Mouse (Mus musculus): ENCODE measurements around the gene Mrvi1. TPM values are rescaled to one million over a fixed set of nuclear protein-coding genes. Genes with fewer than 3 reads are reported as not detected.

The Mrvi1 gene
- polyA plus RNA-seq, 1 experiment, result not detected

DNA sequence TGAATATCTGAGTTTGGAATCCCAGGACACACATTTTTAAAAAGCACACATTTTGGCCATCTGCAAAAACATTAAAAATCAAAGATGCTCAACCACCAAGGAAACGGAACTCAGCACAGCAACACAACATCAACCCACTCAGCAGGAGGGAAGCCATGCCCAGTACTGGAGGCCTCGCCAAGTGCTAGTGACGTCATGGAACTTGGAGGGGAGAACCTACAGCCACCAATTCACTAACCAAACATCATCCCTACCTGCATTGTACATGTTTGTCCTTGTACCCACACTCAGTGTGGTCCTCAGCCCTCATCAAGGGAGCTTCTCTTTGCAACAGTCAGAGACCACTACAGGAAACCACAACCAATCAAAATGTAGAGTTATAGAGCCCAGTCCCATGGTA is 16.9 kb downstream of the Mrvi1 start:
- H3K27ac ChIP-seq (ENCODE audit: insufficient read depth, low read depth, low read length), result no peak overlapping the region
- TF ChIP-seq POLR2A (IDR thresholded peaks at IDR 0.05; ENCODE audit: insufficient read depth, low read depth, low read length), result no peak
- H3K4me1 ChIP-seq (ENCODE audit: control insufficient read depth, insufficient read depth, low read length), result no peaks in the 10 kb centered on the region
- WGBS, result 77% methylated on average over 3 of the region's 3 CpGs
- no peak overlapping the region for H3K4me3 ChIP-seq (ENCODE audit: insufficient read depth, low read depth, low read length)

DNA sequence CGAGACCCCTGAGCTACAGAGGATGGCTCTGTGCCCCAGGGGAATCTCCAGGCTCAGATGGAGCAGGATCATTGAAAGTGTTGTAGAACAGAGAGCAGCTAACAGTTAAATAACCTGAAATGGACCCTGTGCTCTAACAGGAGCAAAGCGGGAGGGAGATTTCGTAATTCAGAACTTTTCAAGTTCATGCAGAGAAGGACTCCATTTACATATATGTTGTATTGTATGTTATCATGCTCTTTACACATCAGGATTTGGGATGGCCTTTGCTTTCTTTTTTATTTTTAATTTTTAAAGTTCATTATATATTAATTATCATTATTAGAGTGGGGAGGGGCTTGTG is 18.6 kb downstream of the Mrvi1 start:
- TF ChIP-seq CTCF (IDR thresholded peaks at IDR 0.05; ENCODE audit: insufficient read depth, low read depth, low read length) (no peak), POLR2A (IDR thresholded peaks at IDR 0.05; ENCODE audit: insufficient read depth, low read depth, low read length) (no peak)
- Histone ChIP-seq H3K4me1 (ENCODE audit: control insufficient read depth, insufficient read depth, low read length) (no peaks in the 10 kb centered on the region), H3K27ac (ENCODE audit: insufficient read depth, low read depth, low read length) (no peak overlapping the region), H3K4me3 (ENCODE audit: insufficient read depth, low read depth, low read length) (no peak overlapping the region)
- WGBS, result 90% methylated on average over 3 of the region's 3 CpGs

- Histone ChIP-seq H3K4me1 (ENCODE audit: control insufficient read depth, insufficient read depth, low read length) (no peaks in the 10 kb centered on the region), H3K27ac (ENCODE audit: insufficient read depth, low read depth, low read length) (no peak overlapping the region), H3K4me3 (ENCODE audit: insufficient read depth, low read depth, low read length) (no peak overlapping the region)
- WGBS, result 78% methylated on average over 9 of the region's 9 CpGs
- TF ChIP-seq POLR2A (IDR thresholded peaks at IDR 0.05; ENCODE audit: insufficient read depth, low read depth, low read length) (no peak), CTCF (IDR thresholded peaks at IDR 0.05; ENCODE audit: insufficient read depth, low read depth, low read length) (no peak)
Measured at GRCm38 (mm10) chr7:110962943-110963654, 19.2 kb downstream of the Mrvi1 start.

DNA sequence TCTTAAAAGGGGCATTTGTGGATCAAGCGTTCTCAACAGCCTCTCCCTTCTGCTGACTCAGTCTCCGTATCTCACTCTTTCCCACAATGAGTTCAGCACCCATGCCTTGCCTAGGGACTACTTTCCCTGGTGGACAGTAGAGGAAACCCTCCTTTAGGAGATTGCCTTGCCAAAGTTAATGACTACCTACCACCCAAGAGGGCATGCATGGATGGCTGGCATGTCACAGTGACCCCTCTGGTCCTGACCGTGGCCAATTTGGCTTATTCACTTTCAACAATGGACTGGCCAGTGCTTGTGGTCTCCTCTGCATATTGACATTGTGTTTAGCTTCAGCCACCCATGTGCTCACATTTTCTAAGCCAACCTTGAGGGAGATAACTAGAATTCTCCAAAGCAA is 19.8 kb downstream of the Mrvi1 start:
- Histone ChIP-seq H3K4me3 (ENCODE audit: insufficient read depth, low read depth, low read length) (no peak overlapping the region), H3K4me1 (ENCODE audit: control insufficient read depth, insufficient read depth, low read length) (no peaks in the 10 kb centered on the region), H3K27ac (ENCODE audit: insufficient read depth, low read depth, low read length) (no peak overlapping the region)
- TF ChIP-seq POLR2A (IDR thresholded peaks at IDR 0.05; ENCODE audit: insufficient read depth, low read depth, low read length), result no peak
- TF ChIP-seq CTCF (IDR thresholded peaks at IDR 0.05; ENCODE audit: insufficient read depth, low read depth, low read length), result no peak
- 93% methylated on average over 3 of the region's 3 CpGs for WGBS

- Histone ChIP-seq H3K27ac (ENCODE audit: insufficient read depth, low read depth, low read length) (no peak overlapping the region), H3K4me1 (ENCODE audit: control insufficient read depth, insufficient read depth, low read length) (peaks cover 5% of the 10 kb centered on the region; the same call in 1 of the 2 replicates), H3K4me3 (ENCODE audit: insufficient read depth, low read depth, low read length) (no peak overlapping the region)
- 91% methylated on average over 14 of the region's 14 CpGs for WGBS
- TF ChIP-seq POLR2A (IDR thresholded peaks at IDR 0.05; ENCODE audit: insufficient read depth, low read depth, low read length) (no peak), CTCF (IDR thresholded peaks at IDR 0.05; ENCODE audit: insufficient read depth, low read depth, low read length) (no peak)
Measured at GRCm38 (mm10) chr7:110956422-110957170, 25.7 kb downstream of the Mrvi1 start.

DNA sequence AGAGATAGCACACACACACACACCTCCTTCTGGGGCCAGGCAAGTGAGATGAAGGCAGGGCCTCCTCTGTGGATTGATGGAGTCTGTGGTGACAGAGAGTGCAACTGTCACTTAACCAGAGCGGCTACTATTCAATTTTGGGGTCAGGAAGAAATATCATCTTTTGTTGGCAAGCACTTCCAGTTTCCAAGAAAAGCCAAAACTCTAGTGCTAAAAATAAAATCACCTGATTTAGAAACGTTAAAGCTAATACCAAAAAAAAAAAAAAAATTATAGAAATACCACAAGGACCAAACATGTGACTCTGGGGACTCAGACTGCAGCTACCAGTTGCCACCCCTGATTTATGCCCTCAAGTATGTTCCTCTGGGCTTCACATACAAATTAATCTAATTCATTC is 26.7 kb downstream of the Mrvi1 start:
- no peak overlapping the region for H3K27ac ChIP-seq (ENCODE audit: insufficient read depth, low read depth, low read length)
- no peak overlapping the region for H3K4me3 ChIP-seq (ENCODE audit: insufficient read depth, low read depth, low read length)
- TF ChIP-seq CTCF (IDR thresholded peaks at IDR 0.05; ENCODE audit: insufficient read depth, low read depth, low read length), result no peak
- TF ChIP-seq POLR2A (IDR thresholded peaks at IDR 0.05; ENCODE audit: insufficient read depth, low read depth, low read length), result no peak
- 53% methylated on average over 2 of the region's 2 CpGs for WGBS
- peaks cover 5% of the 10 kb centered on the region; the same call in 1 of the 2 replicates for H3K4me1 ChIP-seq (ENCODE audit: control insufficient read depth, insufficient read depth, low read length)

DNA sequence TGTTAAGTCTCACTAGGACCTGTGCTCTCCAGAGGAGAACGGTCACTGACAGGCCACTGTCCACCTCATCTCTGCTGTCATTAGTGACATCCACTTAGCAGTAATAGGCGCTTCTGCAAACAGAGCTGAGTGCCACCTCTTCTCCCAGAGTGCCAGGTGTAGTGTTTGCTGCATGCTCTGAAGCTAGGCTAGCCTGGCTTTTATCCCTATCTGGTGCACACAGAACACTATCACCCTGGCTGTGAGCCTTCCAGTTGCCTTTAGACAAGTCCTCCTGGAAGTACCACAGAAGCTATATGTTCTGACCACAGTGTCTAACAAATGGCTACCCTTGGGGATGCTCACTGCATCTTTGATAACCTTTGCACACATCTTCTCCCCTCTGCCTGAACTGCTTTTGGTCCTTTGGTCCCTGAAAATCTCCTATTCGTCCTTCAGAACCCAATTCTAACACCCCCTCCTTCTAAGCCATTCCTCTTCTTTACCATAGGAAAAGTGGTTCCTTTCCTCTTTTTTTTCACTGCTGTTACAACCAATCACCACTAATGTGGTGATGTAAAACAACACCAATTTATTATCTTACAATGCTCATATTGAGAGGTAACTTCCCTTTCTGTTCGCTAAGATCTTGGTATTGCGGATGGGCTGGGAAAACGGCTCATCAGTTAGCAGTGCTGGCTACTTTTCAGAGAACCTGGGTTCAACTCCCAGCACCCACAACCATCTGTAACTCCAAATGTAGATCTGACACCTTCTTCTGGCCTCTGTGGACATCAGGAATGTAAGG is 28.0 kb downstream of the Mrvi1 start:
- Histone ChIP-seq H3K4me3 (ENCODE audit: insufficient read depth, low read depth, low read length) (no peak overlapping the region), H3K4me1 (ENCODE audit: control insufficient read depth, insufficient read depth, low read length) (peaks cover 8% of the 10 kb centered on the region), H3K27ac (ENCODE audit: insufficient read depth, low read depth, low read length) (no peak overlapping the region)
- TF ChIP-seq CTCF (IDR thresholded peaks at IDR 0.05; ENCODE audit: insufficient read depth, low read depth, low read length), result no peak
- no peak for TF ChIP-seq POLR2A (IDR thresholded peaks at IDR 0.05; ENCODE audit: insufficient read depth, low read depth, low read length)
- WGBS, result 92% methylated on average over 6 of the region's 6 CpGs

- WGBS, result 52% methylated on average over 1 of the region's 1 CpGs
- no peak for TF ChIP-seq POLR2A (IDR thresholded peaks at IDR 0.05; ENCODE audit: insufficient read depth, low read depth, low read length)
- no peak for TF ChIP-seq CTCF (IDR thresholded peaks at IDR 0.05; ENCODE audit: insufficient read depth, low read depth, low read length)
Measured at GRCm38 (mm10) chr7:110953210-110953609, 29.1 kb downstream of the Mrvi1 start.

DNA sequence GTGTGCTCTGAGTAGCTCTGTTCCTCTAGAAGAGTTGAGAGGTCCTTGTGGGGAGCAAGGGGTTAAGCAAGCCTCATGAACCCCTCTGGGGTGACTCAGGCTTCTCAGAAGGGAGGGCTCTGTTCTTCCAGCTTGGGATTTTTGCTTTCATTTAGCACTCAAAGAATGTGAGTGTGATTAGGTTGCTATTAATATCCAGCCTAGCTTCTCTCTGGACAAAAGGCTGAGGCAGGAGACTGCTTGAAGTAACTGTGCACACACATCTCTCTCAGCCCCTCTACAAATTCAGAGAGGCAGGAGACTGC is 31.7 kb downstream of the Mrvi1 start:
- Histone ChIP-seq H3K4me3 (ENCODE audit: insufficient read depth, low read depth, low read length) (no peak overlapping the region), H3K4me1 (ENCODE audit: control insufficient read depth, insufficient read depth, low read length) (peaks cover 6% of the 10 kb centered on the region; the same call in 1 of the 2 replicates), H3K27ac (ENCODE audit: insufficient read depth, low read depth, low read length) (no peak overlapping the region)
- TF ChIP-seq CTCF (IDR thresholded peaks at IDR 0.05; ENCODE audit: insufficient read depth, low read depth, low read length) (no peak), POLR2A (IDR thresholded peaks at IDR 0.05; ENCODE audit: insufficient read depth, low read depth, low read length) (no peak)

More at GRCm38 (mm10) chr7:110953210-110953609, 29.1 kb downstream of the Mrvi1 start:
- no peak overlapping the region for H3K27ac ChIP-seq (ENCODE audit: insufficient read depth, low read depth, low read length)
- no peak overlapping the region for H3K4me3 ChIP-seq (ENCODE audit: insufficient read depth, low read depth, low read length)
- peaks cover 10% of the 10 kb centered on the region for H3K4me1 ChIP-seq (ENCODE audit: control insufficient read depth, insufficient read depth, low read length)

All from olfactory bulb, adult 2 months (tissue).